Mouse (Mus musculus) heart, embryonic 12.5 days (tissue): ENCODE measurements around the gene Slc7a6. TPM values are rescaled to one million over a fixed set of nuclear protein-coding genes. Genes with fewer than 3 reads are reported as not detected.

Experiments used
- ATAC-seq: fragments of 200-750 bp; cut with Nextera tagmentation; 2 replicates; pipeline ENCODE4 v1.8.0; 2017; ENCODE audit warnings: moderate TSS enrichment, moderate library complexity; ENCODE audit not compliant: insufficient number of reproducible peaks, low FRiP score
- H3K27ac ChIP-seq: fragments of 300-500 bp; sonication (generic); 2 replicates; pipeline ENCODE4 v1.5.1; 2016; ENCODE audit warnings: mild to moderate bottlenecking, moderate library complexity; ENCODE audit not compliant: poor library complexity, severe bottlenecking
- H3K27me3 ChIP-seq: fragments of 300-500 bp; sonication (generic); replicated peaks from 2 replicates; pipeline ENCODE4 v1.6.1; 2016; ENCODE audit warnings: mild to moderate bottlenecking, moderate library complexity
- H3K36me3 ChIP-seq: fragments of 300-500 bp; sonication (generic); 2 replicates; pipeline ENCODE4 v1.6.1; 2016; ENCODE audit warnings: mild to moderate bottlenecking, moderate library complexity
- H3K4me1 ChIP-seq: fragments of 300-500 bp; sonication (generic); replicated peaks from 2 replicates; pipeline ENCODE4 v1.6.1; 2016; ENCODE audit warnings: mild to moderate bottlenecking
- H3K4me2 ChIP-seq: fragments of 300-500 bp; sonication (generic); 2 replicates; pipeline ENCODE4 v1.6.1; 2016; ENCODE audit warnings: mild to moderate bottlenecking, moderate library complexity
- H3K4me3 ChIP-seq: fragments of 300-500 bp; sonication (generic); 2 replicates; pipeline ENCODE4 v1.5.1; 2016; ENCODE audit warnings: mild to moderate bottlenecking
- H3K9ac ChIP-seq: fragments of 300-500 bp; sonication (generic); 2 replicates; pipeline ENCODE4 v1.6.1; 2016; ENCODE audit warnings: mild to moderate bottlenecking, moderate library complexity
- H3K9me3 ChIP-seq: fragments of 300-500 bp; sonication (generic); replicated peaks from 2 replicates; pipeline ENCODE4 v1.6.1; 2016; ENCODE audit warnings: mild to moderate bottlenecking, moderate library complexity
- WGBS: fragments of 180-500 bp; shearing (Covaris S2); methylation state at CpG from one replicate; pipeline ENCODE4 v1.1.7; 2016; 5-methylcytosine and 5-hydroxymethylcytosine counted together
- polyA plus RNA-seq: library from polyadenylated mRNA; unstranded; fragments of >200 nt; fragmentation: Nextera tagmentation; extraction: Ambion mirVana; gene quantifications from 2 replicates; pipeline ENCODE4 v1.2.1, GENCODE M21; 2016

Gene Slc7a6
- polyA plus RNA-seq, 1 experiment from 2014 or later = 35.4 TPM

DNA sequence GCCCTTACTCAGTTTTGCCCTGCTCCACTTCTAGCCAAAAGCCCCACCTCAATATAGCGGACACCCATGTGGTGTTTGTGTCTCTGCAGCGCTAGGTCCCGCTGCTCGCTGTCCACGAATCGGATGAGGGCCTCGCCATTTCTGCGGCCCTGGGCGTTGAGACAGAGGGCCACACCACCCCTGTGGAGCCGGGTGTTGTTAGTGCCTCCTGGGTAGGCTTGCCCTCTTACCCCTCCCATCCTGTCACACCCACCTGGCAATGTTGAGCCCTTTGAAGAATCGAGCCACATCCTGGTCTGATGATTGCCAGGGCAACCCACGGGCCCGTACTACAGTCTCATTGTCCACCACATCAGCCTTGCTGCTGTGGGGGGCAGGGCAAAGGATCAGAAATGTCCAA is 35.1 kb upstream of the Slc7a6 start:
- H3K4me2 ChIP-seq = no peak overlapping the region
- no peak overlapping the region for H3K9ac ChIP-seq
- H3K9me3 ChIP-seq = no peaks in the 10 kb centered on the region
- 64% methylated on average over 13 of the region's 13 CpGs for WGBS
- no peak for ATAC-seq
- H3K4me1 ChIP-seq = peaks cover 31% of the 10 kb centered on the region
- H3K27me3 ChIP-seq = peaks cover 42% of the 10 kb centered on the region
- no peak overlapping the region for H3K27ac ChIP-seq
- no peak overlapping the region for H3K4me3 ChIP-seq
- H3K36me3 ChIP-seq = peaks cover 38% of the 10 kb centered on the region

DNA sequence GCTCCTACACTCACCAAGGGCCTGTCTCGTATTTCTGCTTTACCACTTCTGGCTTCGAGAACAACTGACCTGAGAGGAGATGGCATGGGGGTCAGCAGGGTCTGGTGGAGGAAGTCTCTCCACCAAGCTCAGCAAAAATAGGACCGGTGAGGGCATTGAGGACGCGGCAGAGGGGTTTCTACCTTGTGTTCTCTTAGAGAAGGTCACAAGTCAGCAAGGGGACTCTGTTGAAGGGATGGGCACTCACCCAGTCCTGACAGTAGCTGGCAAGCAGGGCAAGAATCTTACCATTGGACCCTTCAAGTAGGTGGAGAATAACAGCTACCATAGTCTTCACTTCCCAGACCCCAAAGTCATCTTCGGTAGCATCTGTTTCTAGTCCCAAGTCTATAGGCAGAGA is 34.7 kb upstream of the Slc7a6 start:
- H3K27ac ChIP-seq = no peak overlapping the region
- H3K9me3 ChIP-seq = no peaks in the 10 kb centered on the region
- no peak for ATAC-seq
- no peak overlapping the region for H3K4me2 ChIP-seq
- peaks cover 34% of the 10 kb centered on the region for H3K36me3 ChIP-seq
- H3K4me3 ChIP-seq = no peak overlapping the region
- WGBS = 67% methylated on average over 6 of the region's 6 CpGs
- peaks cover 35% of the 10 kb centered on the region for H3K4me1 ChIP-seq
- peaks cover 42% of the 10 kb centered on the region for H3K27me3 ChIP-seq
- no peak overlapping the region for H3K9ac ChIP-seq

DNA sequence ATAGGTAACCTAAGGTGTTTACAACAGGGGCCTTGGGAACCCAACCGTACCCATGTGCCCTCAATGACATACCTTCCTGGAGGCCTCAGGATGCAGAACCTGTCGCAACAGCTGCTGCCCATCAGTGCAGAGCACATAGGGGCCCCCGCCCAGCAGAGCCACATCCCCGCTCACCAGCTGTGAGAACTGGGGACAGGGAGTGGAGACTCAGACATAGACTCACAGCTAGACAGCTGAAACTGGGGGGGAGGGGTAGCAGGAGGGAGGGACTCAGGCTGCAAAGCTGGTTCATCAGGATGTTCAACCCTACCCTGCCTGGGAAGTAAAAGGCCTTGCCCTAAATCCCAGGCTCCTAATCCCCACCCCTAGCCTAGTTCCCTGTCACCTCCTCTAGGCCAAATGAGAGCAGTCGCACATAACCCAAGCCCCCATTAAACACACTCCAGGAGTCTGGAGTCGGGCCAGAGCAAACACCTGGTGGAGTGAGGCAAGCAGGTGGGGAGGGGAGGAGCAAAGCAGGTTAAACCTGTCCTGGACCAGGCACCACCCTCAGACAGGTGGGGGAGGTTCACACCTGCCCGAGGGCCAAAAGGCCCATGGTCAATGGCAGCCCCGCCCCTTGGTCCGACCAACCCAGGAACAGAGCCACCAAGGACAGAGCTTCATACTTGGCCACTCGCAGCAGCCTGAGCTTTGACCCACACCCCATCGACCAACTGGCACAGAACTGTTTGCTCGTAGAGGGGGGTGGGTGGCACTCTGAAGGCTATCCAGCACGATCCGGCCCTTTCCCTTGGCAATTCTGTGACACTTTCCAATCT is 33.7 kb upstream of the Slc7a6 start:
- Histone ChIP-seq H3K9ac (no peak overlapping the region), H3K27me3 (peaks cover 42% of the 10 kb centered on the region), H3K27ac (no peak overlapping the region), H3K4me1 (peaks cover 35% of the 10 kb centered on the region), H3K36me3 (peaks cover 27% of the 10 kb centered on the region), H3K4me2 (no peak overlapping the region; the same call in 1 of the 2 replicates), H3K4me3 (peak overlapping the region; percentile 56; the same call in 1 of the 2 replicates), H3K9me3 (no peaks in the 10 kb centered on the region)
- 24% methylated on average over 14 of the region's 14 CpGs for WGBS
- ATAC-seq = peak; percentile 7; the same call in 1 of the 2 replicates

DNA sequence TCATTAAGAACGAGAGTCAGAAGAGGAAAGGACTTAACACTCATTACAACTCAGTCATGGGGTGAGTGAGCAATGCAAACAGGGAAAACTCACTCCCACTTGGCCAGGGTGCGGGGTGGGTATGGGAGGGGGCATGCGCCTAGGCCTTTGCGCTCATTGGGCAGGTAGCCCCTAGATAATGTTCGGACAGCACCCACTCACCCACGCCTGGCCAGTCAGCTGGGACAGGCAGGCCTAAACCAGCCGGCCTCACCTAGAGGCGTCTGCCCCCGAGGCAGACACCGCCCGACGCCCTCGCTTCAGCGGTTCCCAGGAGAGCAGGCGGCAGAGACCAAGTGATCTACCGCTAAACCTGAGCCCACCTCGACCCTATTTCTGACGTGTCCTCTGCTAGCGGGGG is 33.0 kb upstream of the Slc7a6 start:
- Histone ChIP-seq H3K27ac (no peak overlapping the region), H3K4me1 (peaks cover 35% of the 10 kb centered on the region), H3K9ac (peak overlapping the region; percentile 62), H3K4me2 (peak overlapping the region; percentile 97), H3K27me3 (peaks cover 42% of the 10 kb centered on the region), H3K36me3 (peaks cover 23% of the 10 kb centered on the region), H3K9me3 (no peaks in the 10 kb centered on the region), H3K4me3 (peak overlapping the region; percentile 56)
- WGBS = 7% methylated on average over 19 of the region's 19 CpGs
- ATAC-seq = no peak

DNA sequence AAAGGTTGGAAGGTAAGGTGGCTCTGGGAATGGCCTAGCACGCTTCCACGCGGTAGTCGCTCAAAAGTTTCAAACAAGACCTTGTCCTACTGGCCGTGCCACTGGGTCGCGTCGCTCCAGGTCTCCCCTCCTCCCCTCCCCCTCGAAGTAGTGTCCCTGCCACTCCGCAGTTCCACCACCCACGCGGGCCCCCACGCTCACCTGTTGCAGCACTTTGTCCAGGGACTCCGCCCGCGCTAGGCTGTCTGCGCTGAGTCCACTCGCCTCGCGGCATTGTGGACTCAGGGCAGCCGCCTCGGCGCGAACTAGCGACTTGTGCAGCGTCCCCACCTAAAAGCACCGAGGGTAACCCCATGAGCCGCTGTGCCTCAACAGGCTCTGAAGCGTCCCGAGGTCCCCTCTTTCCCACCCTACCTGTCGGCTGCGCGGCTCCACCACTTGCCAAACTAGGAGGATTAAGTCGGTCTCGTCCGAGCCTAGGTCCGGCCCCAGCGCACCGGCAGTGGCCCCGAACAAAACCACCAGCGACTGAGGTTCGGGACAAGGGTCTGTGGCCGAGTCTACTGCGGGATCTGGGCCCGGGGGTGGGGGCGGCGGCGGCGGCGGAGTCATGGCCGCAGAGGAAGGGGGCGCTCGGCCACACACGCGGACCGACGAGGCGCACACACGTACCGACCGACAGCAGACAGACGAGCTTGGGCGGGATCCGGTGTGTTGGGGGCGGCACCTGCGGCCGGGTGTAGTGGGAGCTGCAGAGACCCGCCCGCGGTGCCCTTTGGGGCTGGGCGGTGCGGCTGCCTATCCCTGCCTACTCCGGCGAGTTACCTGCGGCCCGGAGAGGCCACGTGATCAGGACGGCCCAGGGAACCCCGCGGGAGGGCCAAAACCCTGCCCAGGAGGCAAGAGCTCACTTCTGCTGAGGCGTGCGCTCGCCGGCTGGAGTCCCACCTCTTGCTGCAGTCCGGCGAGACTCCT is 32.2 kb upstream of the Slc7a6 start, which contains the start of gene Esrp2:
Gene Esrp2 (minus strand): TSS at position 819 of the 975 bp plus-strand sequence.
- WGBS = under 1% methylated on average over 78 of the region's 86 CpGs
- Histone ChIP-seq H3K27me3 (peaks cover 42% of the 10 kb centered on the region), H3K9ac (peak within 1 kb of the TSS; percentile 71), H3K9me3 (no peaks in the 10 kb centered on the region), H3K27ac (0 out of 2 replicates have a peak within 1 kb of the TSS, but pooled peaks have one; percentile 7), H3K4me3 (peak within 1 kb of the TSS; percentile 56), H3K4me1 (peaks cover 35% of the 10 kb centered on the region), H3K36me3 (peaks cover 15% of the 10 kb centered on the region), H3K4me2 (peak within 1 kb of the TSS; percentile 97)
- peak; percentile 64 for ATAC-seq

DNA sequence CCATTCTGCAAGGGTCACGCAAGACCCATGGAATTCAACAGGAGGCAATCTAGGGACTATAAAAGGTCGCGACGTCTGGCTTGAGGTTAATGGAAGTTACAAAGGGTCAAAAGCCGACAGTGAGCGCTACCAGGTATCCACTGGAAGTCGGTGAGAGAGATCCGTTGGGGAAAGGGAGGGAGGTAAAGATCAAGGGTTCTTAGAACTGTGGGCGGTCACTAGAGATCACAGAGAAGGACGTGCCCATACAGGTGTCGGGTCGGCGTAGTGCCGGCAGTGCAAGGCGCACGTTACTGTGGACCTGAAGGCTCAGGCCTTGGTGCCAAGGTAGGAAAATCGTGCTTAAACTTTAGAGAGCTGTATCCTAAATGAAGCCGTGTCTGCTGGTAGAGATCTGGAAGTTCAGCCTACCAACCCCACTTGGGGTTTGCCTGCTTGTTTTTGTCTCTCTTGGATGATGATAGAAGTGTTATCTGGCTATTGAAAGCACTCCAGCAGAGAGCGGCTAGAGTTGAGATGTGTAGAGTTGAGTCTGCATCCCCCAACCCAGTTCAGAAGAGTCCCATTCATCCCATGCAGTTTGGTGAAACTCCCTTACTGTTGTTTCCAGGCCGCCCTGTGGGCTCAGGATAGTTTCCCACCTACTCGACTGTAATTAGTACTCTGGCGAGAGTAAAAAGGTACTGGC is 31.3 kb upstream of the Slc7a6 start:
- no peak for ATAC-seq
- Histone ChIP-seq H3K9me3 (no peaks in the 10 kb centered on the region), H3K9ac (peak overlapping the region; percentile 71), H3K4me1 (peaks cover 35% of the 10 kb centered on the region), H3K27ac (0 out of 2 replicates have a peak overlapping the region, but pooled peaks have one; percentile 7), H3K4me2 (peak overlapping the region; percentile 97), H3K27me3 (peaks cover 40% of the 10 kb centered on the region), H3K36me3 (peaks cover 7% of the 10 kb centered on the region), H3K4me3 (peak overlapping the region; percentile 56)
- 4% methylated on average over 22 of the region's 22 CpGs for WGBS

DNA sequence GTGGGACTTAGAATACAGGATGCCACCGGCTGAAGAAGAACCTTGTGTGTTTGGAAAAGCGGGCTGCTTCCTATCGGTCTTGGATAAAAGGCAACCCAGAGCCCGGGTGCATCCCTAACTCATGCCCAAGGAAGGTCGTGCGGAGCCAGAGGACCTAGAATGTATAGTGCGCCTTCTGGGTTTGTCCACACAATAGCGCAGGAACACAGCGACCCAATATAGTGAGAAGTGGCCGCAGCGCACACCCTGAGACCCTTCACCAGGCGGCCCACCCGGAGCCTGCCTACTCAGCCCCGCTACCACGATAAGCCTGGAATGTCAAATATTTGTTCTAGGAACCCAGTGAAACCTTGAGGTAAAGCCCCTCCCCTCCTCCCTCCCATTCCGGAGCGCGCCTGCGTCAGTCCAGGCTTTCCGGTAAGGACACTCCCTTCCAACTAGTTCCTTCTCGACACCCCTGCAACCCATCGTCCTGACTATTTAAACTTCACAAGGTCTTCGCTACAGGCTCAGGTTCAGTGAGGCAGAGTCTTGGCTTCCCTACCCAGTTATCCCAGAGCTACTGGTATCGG is 30.7 kb upstream of the Slc7a6 start:
- no peaks in the 10 kb centered on the region for H3K9me3 ChIP-seq
- peaks cover under 1% of the 10 kb centered on the region; the same call in 1 of the 2 replicates for H3K36me3 ChIP-seq
- peak overlapping the region; percentile 58; the same call in 1 of the 2 replicates for H3K27ac ChIP-seq
- peak overlapping the region; percentile 71 for H3K9ac ChIP-seq
- peak overlapping the region; percentile 56 for H3K4me3 ChIP-seq
- WGBS = under 1% methylated on average over 24 of the region's 24 CpGs
- peaks cover 34% of the 10 kb centered on the region for H3K27me3 ChIP-seq
- peak; percentile 51 for ATAC-seq
- peak overlapping the region; percentile 97 for H3K4me2 ChIP-seq
- H3K4me1 ChIP-seq = peaks cover 35% of the 10 kb centered on the region

DNA sequence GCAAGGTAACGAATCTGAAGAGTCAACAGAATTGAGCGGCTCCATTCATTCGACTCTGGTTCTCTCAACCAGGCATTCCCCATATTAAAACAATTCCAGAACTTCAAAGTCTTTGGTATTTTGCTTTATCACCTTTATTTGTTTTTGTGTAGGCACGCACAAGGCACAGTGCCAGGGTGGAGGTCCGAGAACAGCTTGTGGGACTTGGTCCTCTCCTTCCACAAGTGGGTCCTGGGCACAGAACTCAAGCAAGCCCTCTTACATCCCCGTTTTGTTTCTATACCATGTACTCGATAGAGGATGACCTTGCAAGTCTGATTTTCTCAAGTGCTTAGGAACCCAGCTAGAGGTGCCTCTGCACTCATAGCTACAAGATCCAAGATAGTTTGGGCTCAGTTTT is 30.0 kb upstream of the Slc7a6 start:
- no peak for ATAC-seq
- Histone ChIP-seq H3K4me1 (peaks cover 35% of the 10 kb centered on the region), H3K36me3 (no peaks in the 10 kb centered on the region), H3K27me3 (peaks cover 28% of the 10 kb centered on the region), H3K9ac (peak overlapping the region; percentile 71), H3K4me2 (peak overlapping the region; percentile 97), H3K4me3 (peak overlapping the region; percentile 56), H3K27ac (peak overlapping the region; percentile 58; the same call in 1 of the 2 replicates), H3K9me3 (no peaks in the 10 kb centered on the region)
- 8% methylated on average over 7 of the region's 7 CpGs for WGBS

DNA sequence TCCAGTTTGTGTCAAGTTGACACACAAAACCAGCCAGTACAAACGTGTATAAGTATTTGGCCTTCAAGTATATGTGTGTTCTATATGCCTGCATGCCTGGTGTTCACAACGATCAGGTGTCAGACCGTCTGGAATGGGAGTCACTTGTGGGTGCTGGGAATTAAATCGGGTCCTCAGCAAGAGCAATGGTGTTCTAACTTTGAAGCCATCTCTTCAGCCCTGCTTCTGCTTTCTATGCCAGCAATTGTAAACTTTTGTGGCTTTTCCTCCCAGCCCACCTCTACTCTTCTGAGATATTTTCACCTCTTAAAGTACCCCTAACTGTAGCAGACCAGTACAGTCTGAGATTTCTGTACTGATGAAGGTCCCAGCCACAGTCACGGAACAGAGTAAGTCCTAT is 28.5 kb upstream of the Slc7a6 start:
- H3K4me2 ChIP-seq = no peak overlapping the region
- no peak overlapping the region for H3K27ac ChIP-seq
- 64% methylated on average over 5 of the region's 5 CpGs for WGBS
- H3K4me1 ChIP-seq = peaks cover 32% of the 10 kb centered on the region
- H3K36me3 ChIP-seq = no peaks in the 10 kb centered on the region
- no peak overlapping the region for H3K4me3 ChIP-seq
- no peak for ATAC-seq
- no peaks in the 10 kb centered on the region for H3K9me3 ChIP-seq
- peaks cover 12% of the 10 kb centered on the region for H3K27me3 ChIP-seq
- H3K9ac ChIP-seq = no peak overlapping the region

DNA sequence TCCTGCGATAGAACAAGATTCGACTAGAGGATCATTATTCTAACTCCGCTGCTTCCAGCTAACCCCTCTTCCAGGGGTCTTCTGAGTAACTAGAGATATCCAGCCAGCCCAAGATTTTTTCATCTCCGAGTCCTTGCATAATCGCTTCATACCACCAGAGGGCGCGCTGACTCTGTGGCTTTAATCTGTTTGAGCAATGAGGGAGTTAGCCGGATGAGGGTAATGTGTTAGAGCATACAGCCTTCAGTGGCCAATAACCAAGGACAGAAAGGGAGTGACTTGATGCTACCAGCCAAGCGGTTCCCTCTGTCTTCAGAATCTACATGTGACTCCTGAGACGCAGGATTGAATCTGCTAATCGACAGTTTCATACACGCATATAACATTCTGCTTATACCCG is 27.9 kb upstream of the Slc7a6 start:
- peaks cover 26% of the 10 kb centered on the region for H3K4me1 ChIP-seq
- H3K27me3 ChIP-seq = peaks cover 6% of the 10 kb centered on the region
- no peak for ATAC-seq
- H3K36me3 ChIP-seq = no peaks in the 10 kb centered on the region
- no peak overlapping the region for H3K4me3 ChIP-seq
- H3K27ac ChIP-seq = no peak overlapping the region
- no peak overlapping the region for H3K9ac ChIP-seq
- 17% methylated on average over 13 of the region's 13 CpGs for WGBS
- H3K9me3 ChIP-seq = no peaks in the 10 kb centered on the region
- no peak overlapping the region for H3K4me2 ChIP-seq
